Mouse (Mus musculus) limb, embryonic 12.5 days (tissue): ENCODE results near the gene Dhrs3. TPM values are rescaled to one million over a fixed set of nuclear protein-coding genes. Genes with fewer than 3 reads are reported as not detected.

ENCODE experiments used
- ATAC-seq: fragments of 200-750 bp; cut with Nextera tagmentation; 2 replicates; pipeline ENCODE4 v1.8.0; 2017; ENCODE audit warnings: low read depth, moderate TSS enrichment; ENCODE audit not compliant: insufficient number of reproducible peaks, insufficient read depth, low FRiP score, low TSS enrichment
- H3K27ac ChIP-seq: fragments of 300-500 bp; sonication (generic); 2 replicates; pipeline ENCODE4 v1.5.1; 2016; ENCODE audit warnings: mild to moderate bottlenecking, moderate library complexity
- H3K27me3 ChIP-seq: fragments of 300-500 bp; sonication (generic); 2 replicates; pipeline ENCODE4 v1.6.1; 2016; ENCODE audit warnings: mild to moderate bottlenecking, moderate library complexity
- H3K36me3 ChIP-seq: fragments of 300-500 bp; sonication (generic); 2 replicates; pipeline ENCODE4 v1.6.1; 2016; ENCODE audit warnings: mild to moderate bottlenecking, moderate library complexity
- H3K4me1 ChIP-seq: fragments of 300-500 bp; sonication (generic); replicated peaks from 2 replicates; pipeline ENCODE4 v1.6.1; 2016
- H3K4me2 ChIP-seq: fragments of 300-500 bp; sonication (generic); 2 replicates; pipeline ENCODE4 v1.6.1; 2016; ENCODE audit warnings: mild to moderate bottlenecking, moderate library complexity
- H3K4me3 ChIP-seq: fragments of 300-500 bp; sonication (generic); replicated peaks from 2 replicates; pipeline ENCODE4 v1.5.1; 2016; ENCODE audit warnings: mild to moderate bottlenecking
- H3K9ac ChIP-seq: fragments of 300-500 bp; sonication (generic); replicated peaks from 2 replicates; pipeline ENCODE4 v1.6.1; 2016; ENCODE audit warnings: mild to moderate bottlenecking, moderate library complexity
- H3K9me3 ChIP-seq: fragments of 300-500 bp; sonication (generic); 2 replicates; pipeline ENCODE4 v1.6.1; 2016; ENCODE audit warnings: mild to moderate bottlenecking, moderate library complexity
- WGBS: fragments of 180-500 bp; shearing (Covaris S2); methylation state at CpG from one replicate; pipeline ENCODE4 v1.1.7; 2016; 5-methylcytosine and 5-hydroxymethylcytosine counted together
- polyA plus RNA-seq: library from polyadenylated mRNA; unstranded; fragments of >200 nt; fragmentation: Nextera tagmentation; extraction: Ambion mirVana; gene quantifications from 2 replicates; pipeline ENCODE4 v1.2.1, GENCODE M21; 2016

Dhrs3 gene
- polyA plus RNA-seq, 1 experiment from 2014 or later, result 62.7 TPM

- H3K36me3 ChIP-seq, result peaks cover 10% of the 10 kb centered on the region; the same call in 1 of the 2 replicates
- no peak overlapping the region for H3K4me3 ChIP-seq
- peaks cover 48% of the 10 kb centered on the region for H3K4me1 ChIP-seq
- H3K4me2 ChIP-seq, result no peak overlapping the region
- no peak for ATAC-seq
- no peaks in the 10 kb centered on the region for H3K9me3 ChIP-seq
- WGBS, result 83% methylated on average over 1 of the region's 1 CpGs
- H3K27ac ChIP-seq, result no peak overlapping the region
- H3K9ac ChIP-seq, result no peak overlapping the region
- H3K27me3 ChIP-seq, result no peaks in the 10 kb centered on the region
These were observed 84.4 kb downstream of the Dhrs3 start for GRCm38 (mm10) chr4:144977057-144977456.

Other genes with a start within 250 kb of the Dhrs3 start
- gene Gm436, start 206.5 kb upstream of the Dhrs3 start, polyA plus RNA-seq, result not detected in 2 replicates
- not detected in 2 replicates for gene Gm13178, start 171.4 kb upstream of the Dhrs3 start, polyA plus RNA-seq
- not detected in 2 replicates for gene Gm438, start 106.2 kb upstream of the Dhrs3 start, polyA plus RNA-seq